Mouse (Mus musculus): ENCODE data around the gene Atrnl1. TPM values are rescaled to one million over a fixed set of nuclear protein-coding genes. Genes with fewer than 3 reads are reported as not detected.

Atrnl1 gene
- polyA plus RNA-seq, 1 experiment from 2014 or later = 7.6 TPM

DNA sequence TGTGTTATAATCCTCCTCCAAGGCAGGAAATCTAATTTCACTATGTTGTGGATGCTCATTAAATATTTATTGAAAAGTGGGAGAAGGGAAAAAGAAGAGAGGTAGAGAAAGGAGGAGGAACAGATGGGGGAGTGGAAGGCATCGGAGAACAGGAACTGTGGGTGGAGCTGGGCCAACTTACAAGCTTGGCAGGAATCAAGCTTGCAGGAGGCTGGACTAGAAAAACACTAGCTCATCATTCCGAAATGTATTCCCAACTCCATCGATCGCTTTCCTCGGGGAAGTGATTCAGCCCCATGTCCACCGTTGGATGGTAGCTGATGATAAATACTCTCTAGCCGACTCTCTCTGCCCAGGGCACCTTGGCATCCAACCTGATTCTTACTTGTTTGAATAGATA is 29.9 kb upstream of the Atrnl1 start:
- WGBS = 88% methylated on average over 7 of the region's 7 CpGs
- ATAC-seq (ENCODE audit: insufficient read depth, low FRiP score, low TSS enrichment) (no peak), DNase-seq (ENCODE audit: low spot score) (no peak)

DNA sequence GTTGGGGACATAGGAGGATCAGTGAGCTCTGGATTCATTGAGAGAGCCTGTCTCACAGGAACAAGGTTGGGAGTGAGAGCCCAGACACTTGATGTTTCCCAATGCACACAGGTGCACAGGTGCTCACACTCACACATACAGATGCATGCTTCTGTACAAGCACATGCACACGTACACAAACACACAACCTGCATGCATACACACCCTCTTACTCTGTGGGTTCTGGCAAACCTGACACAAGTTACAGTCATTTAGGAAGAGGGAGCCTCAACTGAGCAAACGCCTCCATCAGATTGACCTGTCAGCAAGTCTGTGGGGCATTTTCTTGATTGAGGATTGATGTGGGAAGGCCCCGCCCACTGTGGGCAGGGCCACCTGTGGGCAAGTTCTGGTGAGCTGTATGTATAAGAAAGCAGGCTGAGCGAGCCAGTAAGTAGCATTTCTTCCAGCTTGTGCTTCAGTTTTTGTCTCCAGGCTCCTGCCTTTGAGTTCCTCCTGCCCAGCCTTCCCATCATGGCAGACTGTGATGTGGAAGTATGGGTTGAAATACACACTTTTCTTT is 25.5 kb upstream of the Atrnl1 start:
- no peaks in the 10 kb centered on the region for H3K36me3 ChIP-seq (ENCODE audit: control insufficient read depth, insufficient read depth, low read length)
- no peaks in the 10 kb centered on the region for H3K9me3 ChIP-seq (ENCODE audit: control insufficient read depth, low read length)
- no peaks in the 10 kb centered on the region for H3K4me1 ChIP-seq (ENCODE audit: control insufficient read depth, insufficient read depth, low read length)
- DNase-seq (ENCODE audit: low spot score) = no peak
- ATAC-seq (ENCODE audit: insufficient read depth, low FRiP score, low TSS enrichment) = no peak
- no peak overlapping the region for H3K9ac ChIP-seq (ENCODE audit: low read length)
- H3K4me3 ChIP-seq (ENCODE audit: low read depth, low read length) = no peak overlapping the region
- WGBS = 56% methylated on average over 4 of the region's 4 CpGs
- no peak overlapping the region for H3K4me2 ChIP-seq (ENCODE audit: low read depth)
- no peak overlapping the region for H3K27ac ChIP-seq (ENCODE audit: low read depth, low read length)
- H3K27me3 ChIP-seq (ENCODE audit: control insufficient read depth, insufficient read depth, low read length) = no peaks in the 10 kb centered on the region

More for the DNA sequence above, 29.9 kb upstream of the Atrnl1 start:
- Histone ChIP-seq H3K9ac (ENCODE audit: low read length) (no peak overlapping the region), H3K36me3 (ENCODE audit: control insufficient read depth, insufficient read depth, low read length) (no peaks in the 10 kb centered on the region), H3K9me3 (ENCODE audit: control insufficient read depth, low read length) (no peaks in the 10 kb centered on the region), H3K27ac (ENCODE audit: low read depth, low read length) (no peak overlapping the region), H3K27me3 (ENCODE audit: control insufficient read depth, insufficient read depth, low read length) (no peaks in the 10 kb centered on the region), H3K4me2 (ENCODE audit: low read depth) (no peak overlapping the region), H3K4me1 (ENCODE audit: control insufficient read depth, insufficient read depth, low read length) (no peaks in the 10 kb centered on the region), H3K4me3 (ENCODE audit: low read depth, low read length) (no peak overlapping the region)

- H3K9ac ChIP-seq (ENCODE audit: low read length) = no peak overlapping the region
- no peaks in the 10 kb centered on the region for H3K4me1 ChIP-seq (ENCODE audit: control insufficient read depth, insufficient read depth, low read length)
- ATAC-seq (ENCODE audit: insufficient read depth, low FRiP score, low TSS enrichment) (no peak), DNase-seq (ENCODE audit: low spot score) (no peak)
- no peaks in the 10 kb centered on the region for H3K9me3 ChIP-seq (ENCODE audit: control insufficient read depth, low read length)
- H3K36me3 ChIP-seq (ENCODE audit: control insufficient read depth, insufficient read depth, low read length) = no peaks in the 10 kb centered on the region
- H3K27ac ChIP-seq (ENCODE audit: low read depth, low read length) = no peak overlapping the region
- 44% methylated on average over 10 of the region's 10 CpGs for WGBS
- no peak overlapping the region for H3K4me2 ChIP-seq (ENCODE audit: low read depth)
- H3K27me3 ChIP-seq (ENCODE audit: control insufficient read depth, insufficient read depth, low read length) = no peaks in the 10 kb centered on the region
- no peak overlapping the region for H3K4me3 ChIP-seq (ENCODE audit: low read depth, low read length)
Observed at GRCm38 (mm10) chr19:57586172-57586571, 24.7 kb upstream of the Atrnl1 start.

- Histone ChIP-seq H3K4me3 (ENCODE audit: low read depth, low read length) (no peak overlapping the region), H3K27ac (ENCODE audit: low read depth, low read length) (no peak overlapping the region), H3K36me3 (ENCODE audit: control insufficient read depth, insufficient read depth, low read length) (no peaks in the 10 kb centered on the region), H3K4me2 (ENCODE audit: low read depth) (no peak overlapping the region), H3K9ac (ENCODE audit: low read length) (no peak overlapping the region), H3K4me1 (ENCODE audit: control insufficient read depth, insufficient read depth, low read length) (no peaks in the 10 kb centered on the region), H3K9me3 (ENCODE audit: control insufficient read depth, low read length) (no peaks in the 10 kb centered on the region), H3K27me3 (ENCODE audit: control insufficient read depth, insufficient read depth, low read length) (no peaks in the 10 kb centered on the region)
- 79% methylated on average over 9 of the region's 9 CpGs for WGBS
- DNase-seq (ENCODE audit: low spot score) = no peak
- no peak for ATAC-seq (ENCODE audit: insufficient read depth, low FRiP score, low TSS enrichment)
Observed at GRCm38 (mm10) chr19:57589516-57589915, 21.3 kb upstream of the Atrnl1 start.

DNA sequence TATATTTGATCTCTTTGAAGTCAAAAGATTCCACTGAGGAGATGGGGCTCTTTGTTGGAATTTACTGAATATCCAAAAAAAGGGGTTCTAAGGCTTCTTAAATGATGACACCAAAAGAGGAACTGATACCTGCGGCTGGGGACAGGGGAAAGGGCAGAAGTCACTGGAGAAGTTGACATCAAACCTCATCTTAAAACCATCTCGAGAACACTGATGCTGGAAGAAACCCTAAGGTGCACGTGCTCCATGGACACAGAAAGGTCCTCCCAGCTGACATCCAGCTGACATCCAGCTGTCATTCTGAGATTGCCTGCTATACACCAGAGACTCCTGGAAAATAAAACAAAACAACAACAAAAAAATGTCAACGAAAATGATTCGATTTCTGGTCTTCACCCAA is 19.9 kb upstream of the Atrnl1 start:
- Histone ChIP-seq H3K9me3 (ENCODE audit: control insufficient read depth, low read length) (no peaks in the 10 kb centered on the region), H3K4me3 (ENCODE audit: low read depth, low read length) (no peak overlapping the region), H3K36me3 (ENCODE audit: control insufficient read depth, insufficient read depth, low read length) (no peaks in the 10 kb centered on the region), H3K4me2 (ENCODE audit: low read depth) (no peak overlapping the region), H3K27ac (ENCODE audit: low read depth, low read length) (no peak overlapping the region), H3K27me3 (ENCODE audit: control insufficient read depth, insufficient read depth, low read length) (no peaks in the 10 kb centered on the region), H3K4me1 (ENCODE audit: control insufficient read depth, insufficient read depth, low read length) (no peaks in the 10 kb centered on the region), H3K9ac (ENCODE audit: low read length) (no peak overlapping the region)
- DNase-seq (ENCODE audit: low spot score) = no peak
- ATAC-seq (ENCODE audit: insufficient read depth, low FRiP score, low TSS enrichment) = no peak
- 79% methylated on average over 5 of the region's 5 CpGs for WGBS

GRCm38 (mm10) chr19:57591631-57592030 is 19.2 kb upstream of the Atrnl1 start:
- no peaks in the 10 kb centered on the region for H3K9me3 ChIP-seq (ENCODE audit: control insufficient read depth, low read length)
- H3K36me3 ChIP-seq (ENCODE audit: control insufficient read depth, insufficient read depth, low read length) = no peaks in the 10 kb centered on the region
- H3K4me1 ChIP-seq (ENCODE audit: control insufficient read depth, insufficient read depth, low read length) = no peaks in the 10 kb centered on the region
- WGBS = 91% methylated on average over 10 of the region's 10 CpGs
- H3K27me3 ChIP-seq (ENCODE audit: control insufficient read depth, insufficient read depth, low read length) = no peaks in the 10 kb centered on the region
- no peak overlapping the region for H3K9ac ChIP-seq (ENCODE audit: low read length)
- H3K4me3 ChIP-seq (ENCODE audit: low read depth, low read length) = no peak overlapping the region
- H3K4me2 ChIP-seq (ENCODE audit: low read depth) = no peak overlapping the region
- DNase-seq (ENCODE audit: low spot score) = no peak
- no peak for ATAC-seq (ENCODE audit: insufficient read depth, low FRiP score, low TSS enrichment)
- no peak overlapping the region for H3K27ac ChIP-seq (ENCODE audit: low read depth, low read length)

DNA sequence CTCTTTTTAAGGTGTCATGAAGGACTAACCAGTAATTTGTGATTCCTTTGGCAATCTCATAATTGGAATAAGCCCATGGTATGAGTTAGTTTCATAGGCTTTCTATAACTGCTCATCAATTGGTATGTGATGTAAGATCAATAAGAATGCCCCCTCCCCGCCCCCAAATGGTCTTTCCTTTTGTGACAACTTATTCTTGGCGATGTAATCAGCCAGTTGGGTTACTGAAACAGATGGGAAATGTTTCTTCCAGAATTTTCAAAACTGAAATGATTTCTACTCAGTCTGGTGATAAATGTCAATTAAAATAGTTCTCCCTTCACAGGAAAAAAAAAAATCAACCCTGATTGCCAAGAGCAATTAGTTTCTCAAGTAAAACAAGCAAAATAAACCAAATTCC is 18.5 kb upstream of the Atrnl1 start:
- no peaks in the 10 kb centered on the region for H3K4me1 ChIP-seq (ENCODE audit: control insufficient read depth, insufficient read depth, low read length)
- H3K27ac ChIP-seq (ENCODE audit: low read depth, low read length) = no peak overlapping the region
- ATAC-seq (ENCODE audit: insufficient read depth, low FRiP score, low TSS enrichment) (no peak), DNase-seq (ENCODE audit: low spot score) (no peak)
- H3K36me3 ChIP-seq (ENCODE audit: control insufficient read depth, insufficient read depth, low read length) = no peaks in the 10 kb centered on the region
- no peak overlapping the region for H3K9ac ChIP-seq (ENCODE audit: low read length)
- no peak overlapping the region for H3K4me3 ChIP-seq (ENCODE audit: low read depth, low read length)
- H3K9me3 ChIP-seq (ENCODE audit: control insufficient read depth, low read length) = no peaks in the 10 kb centered on the region
- 86% methylated on average over 2 of the region's 2 CpGs for WGBS
- H3K27me3 ChIP-seq (ENCODE audit: control insufficient read depth, insufficient read depth, low read length) = no peaks in the 10 kb centered on the region
- no peak overlapping the region for H3K4me2 ChIP-seq (ENCODE audit: low read depth)

DNA sequence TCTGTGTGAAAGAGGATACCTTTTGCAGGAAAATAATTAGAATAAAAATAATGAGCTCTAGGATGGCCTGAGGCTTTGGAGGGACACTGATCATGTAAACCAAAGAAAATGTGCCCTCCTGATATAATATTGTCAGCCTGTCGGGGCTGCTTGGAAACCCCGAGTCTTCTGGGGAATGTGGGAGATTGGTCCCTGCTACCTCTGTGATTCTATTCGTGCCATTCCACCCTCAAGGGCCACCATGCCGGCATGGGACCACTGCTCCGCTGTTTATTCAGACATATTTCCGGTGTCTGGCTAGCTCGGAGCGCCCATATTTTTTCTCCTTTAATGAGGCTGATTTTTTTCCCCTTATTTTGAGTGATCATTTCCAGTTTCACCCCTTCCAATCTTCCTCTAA is 11.7 kb upstream of the Atrnl1 start:
- Histone ChIP-seq H3K4me1 (ENCODE audit: control insufficient read depth, insufficient read depth, low read length) (no peaks in the 10 kb centered on the region), H3K27me3 (ENCODE audit: control insufficient read depth, insufficient read depth, low read length) (no peaks in the 10 kb centered on the region), H3K9me3 (ENCODE audit: control insufficient read depth, low read length) (no peaks in the 10 kb centered on the region), H3K4me3 (ENCODE audit: low read depth, low read length) (no peak overlapping the region), H3K36me3 (ENCODE audit: control insufficient read depth, insufficient read depth, low read length) (no peaks in the 10 kb centered on the region), H3K9ac (ENCODE audit: low read length) (no peak overlapping the region), H3K4me2 (ENCODE audit: low read depth) (no peak overlapping the region), H3K27ac (ENCODE audit: low read depth, low read length) (no peak overlapping the region)
- no peak for DNase-seq (ENCODE audit: low spot score)
- 79% methylated on average over 8 of the region's 8 CpGs for WGBS
- ATAC-seq (ENCODE audit: insufficient read depth, low FRiP score, low TSS enrichment) = no peak

GRCm38 (mm10) chr19:57600233-57600929 is 10.5 kb upstream of the Atrnl1 start:
- WGBS = 74% methylated on average over 16 of the region's 16 CpGs
- no peak for DNase-seq (ENCODE audit: low spot score)

More at GRCm38 (mm10) chr19:57600233-57600929, 10.5 kb upstream of the Atrnl1 start:
- no peak overlapping the region for H3K9ac ChIP-seq (ENCODE audit: low read length)
- no peaks in the 10 kb centered on the region for H3K36me3 ChIP-seq (ENCODE audit: control insufficient read depth, insufficient read depth, low read length)
- no peak overlapping the region for H3K4me2 ChIP-seq (ENCODE audit: low read depth)
- no peaks in the 10 kb centered on the region for H3K9me3 ChIP-seq (ENCODE audit: control insufficient read depth, low read length)
- no peaks in the 10 kb centered on the region for H3K27me3 ChIP-seq (ENCODE audit: control insufficient read depth, insufficient read depth, low read length)
- no peak overlapping the region for H3K4me3 ChIP-seq (ENCODE audit: low read depth, low read length)
- H3K4me1 ChIP-seq (ENCODE audit: control insufficient read depth, insufficient read depth, low read length) = no peaks in the 10 kb centered on the region
- no peak overlapping the region for H3K27ac ChIP-seq (ENCODE audit: low read depth, low read length)
- no peak for ATAC-seq (ENCODE audit: insufficient read depth, low FRiP score, low TSS enrichment)

Data from neural tube, embryonic 11.5 days (tissue).